Mouse (Mus musculus) ovary, postnatal 14 days (tissue): ENCODE results near the gene Copb1.

ENCODE experiments used
- DNase-seq: peaks from one replicate; pipeline ENCODE4 v3.0.0; 2022; ENCODE audit warnings: low spot score

Copb1 gene

GRCm38 (mm10) chr7:114253885-114254833, at the start of gene Copb1:
Copb1 (minus strand) TSS chr7:114254711.
- peak; percentile 83 for DNase-seq

- no peak for DNase-seq
Measured at GRCm38 (mm10) chr7:114301293-114301782, 46.8 kb upstream of the Copb1 start.

GRCm38 (mm10) chr7:114300782-114301181, 46.3 kb upstream of the Copb1 start:
- no peak for DNase-seq

- DNase-seq: no peak
Measured at GRCm38 (mm10) chr7:114299247-114299646, 44.7 kb upstream of the Copb1 start.

- DNase-seq: no peak
Measured at GRCm38 (mm10) chr7:114294698-114295097, 40.2 kb upstream of the Copb1 start.

- no peak for DNase-seq
Measured at GRCm38 (mm10) chr7:114293903-114294302, 39.4 kb upstream of the Copb1 start.

GRCm38 (mm10) chr7:114292501-114292971, 38.0 kb upstream of the Copb1 start:
- peak; percentile 51 for DNase-seq

GRCm38 (mm10) chr7:114291461-114292335, 37.2 kb upstream of the Copb1 start:
- no peak for DNase-seq

- DNase-seq: no peak
Measured at GRCm38 (mm10) chr7:114290078-114290506, 35.6 kb upstream of the Copb1 start.

- DNase-seq: no peak
Measured at GRCm38 (mm10) chr7:114284296-114284910, 29.9 kb upstream of the Copb1 start.

- DNase-seq: no peak
Measured at GRCm38 (mm10) chr7:114283006-114283405, 28.5 kb upstream of the Copb1 start.

- no peak for DNase-seq
Measured at GRCm38 (mm10) chr7:114281671-114282070, 27.2 kb upstream of the Copb1 start.

- DNase-seq: peak; percentile 91
Measured at GRCm38 (mm10) chr7:114276005-114276752, 21.7 kb upstream of the Copb1 start, which contains the start of gene Psma1. Psma1 (minus strand) TSS chr7:114276118.

GRCm38 (mm10) chr7:114275372-114276004, 21.0 kb upstream of the Copb1 start:
- no peak for DNase-seq

- no peak for DNase-seq
Measured at GRCm38 (mm10) chr7:114268446-114268845, 13.9 kb upstream of the Copb1 start.

- DNase-seq: no peak
Measured at GRCm38 (mm10) chr7:114251684-114252083, 2.8 kb downstream of the Copb1 start.

GRCm38 (mm10) chr7:114233980-114234379, 20.5 kb downstream of the Copb1 start:
- no peak for DNase-seq

GRCm38 (mm10) chr7:114232982-114233381, 21.5 kb downstream of the Copb1 start:
- no peak for DNase-seq

GRCm38 (mm10) chr7:114231857-114232256, 22.7 kb downstream of the Copb1 start:
- no peak for DNase-seq

GRCm38 (mm10) chr7:114226521-114226920, 28.0 kb downstream of the Copb1 start:
- no peak for DNase-seq
